ENCODE assay signal across 19 mouse cellular contexts in the genomic region with DNA sequence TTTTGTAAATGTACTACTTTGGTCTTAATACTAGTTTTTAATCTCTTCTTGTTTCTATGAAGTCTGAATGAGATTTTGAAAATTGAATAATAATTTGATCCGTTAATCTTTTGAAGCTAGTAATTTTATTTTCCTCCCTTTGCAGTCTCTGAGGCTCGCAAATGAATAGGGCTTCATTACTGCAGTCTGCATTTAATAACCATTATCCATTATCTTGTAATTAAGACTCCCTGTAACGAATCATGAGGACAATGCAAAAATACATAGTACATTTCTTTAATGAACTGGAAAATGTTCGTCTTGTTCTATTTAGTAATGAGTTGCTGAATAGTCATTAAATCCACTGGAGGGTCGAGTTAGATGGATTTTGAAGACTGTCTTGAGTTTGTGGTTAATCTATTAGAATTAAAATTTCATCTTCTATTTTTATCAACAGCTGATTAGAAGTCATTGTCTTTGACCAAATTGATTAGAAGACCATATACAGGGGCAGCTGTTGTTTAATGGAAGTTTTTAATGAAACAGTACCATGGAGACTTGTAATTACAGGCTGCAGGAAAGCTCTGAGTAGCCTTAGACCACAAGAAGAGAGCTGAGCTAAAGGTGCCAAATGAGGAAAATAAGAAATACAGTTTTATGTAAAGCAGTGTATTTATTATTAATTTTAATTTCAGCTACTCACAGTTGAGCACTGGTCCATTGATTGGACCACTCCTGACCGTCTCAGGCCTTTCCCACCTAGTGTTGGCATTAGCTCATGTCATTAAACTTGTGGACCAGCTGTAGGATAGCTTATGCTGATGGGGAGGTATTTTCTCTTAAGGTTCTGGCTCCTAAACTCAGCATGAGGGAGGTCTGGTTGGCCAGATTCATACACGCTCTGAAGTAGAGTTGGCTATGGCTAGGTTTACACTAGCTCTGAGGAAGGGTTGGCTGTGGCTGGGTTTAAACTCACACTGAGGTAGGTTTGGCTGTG.
DNase-seq lines count a peak whose midpoint lies in the region; ATAC-seq and TF ChIP-seq lines count a peak whose summit lies in the region.
"Had no signal": no experiment of that assay in that cellular context is flagged by ENCODE, and none has a peak within 500 bp of the region (broad histone marks: within the 10 kb centered on the region; RNA-seq: fewer than 3 reads in every experiment).

No protein-coding gene starts in this region.

- no peak for TF ChIP-seq POLR2A in bone marrow macrophage, adult 2 months (IDR thresholded peaks at IDR 0.05; ENCODE audit: borderline replicate concordance, low read depth, low read length)

- no peak overlapping the region for H3K4me3 ChIP-seq in heart, embryonic 12.5 days
- no peak overlapping the region for H3K4me3 ChIP-seq in bone marrow macrophage, adult 2 months (ENCODE audit: insufficient read depth, low read length)
- H3K4me3 ChIP-seq in limb, embryonic 13.5 days: no peak overlapping the region
- no peak overlapping the region for H3K4me3 ChIP-seq in midbrain, postnatal 0 days (ENCODE audit: low read depth, low read length)

- DNase-seq in heart, adult 11 months: peak; percentile 66
- DNase-seq in midbrain, postnatal 0 days (ENCODE audit: low spot score): peak; percentile 34
- DNase-seq in cerebellum, adult 18-20 months: no peak
- no peak for DNase-seq in adrenal gland, adult (ENCODE audit: inconsistent age in 2 of 2, low spot score in 1 of 2)
- DNase-seq in kidney, postnatal 36 days: no peak
- DNase-seq: adrenal gland, postnatal 25 days; cerebellum, adult 9-11 months; embryo, embryonic 11 days; heart, postnatal 4 days; lung, adult 2 months; lung, postnatal 36 days; right cerebral cortex, postnatal 25 days; thymus, postnatal 25 days had no signal

- TF ChIP-seq CTCF in bone marrow macrophage, adult 2 months (IDR thresholded peaks at IDR 0.05; ENCODE audit: low read depth, low read length): no peak
- TF ChIP-seq CTCF in midbrain, postnatal 0 days (IDR thresholded peaks at IDR 0.05): no peak

- no peaks in the 10 kb centered on the region for H3K36me3 ChIP-seq in heart, embryonic 12.5 days
- H3K36me3 ChIP-seq in limb, embryonic 13.5 days: no peaks in the 10 kb centered on the region
- H3K36me3 ChIP-seq in midbrain, postnatal 0 days (ENCODE audit: insufficient read depth, low read length): no peaks in the 10 kb centered on the region

- H3K27me3 ChIP-seq in heart, embryonic 12.5 days (replicated peaks): no peaks in the 10 kb centered on the region
- H3K27me3 ChIP-seq in limb, embryonic 13.5 days: no peaks in the 10 kb centered on the region
- H3K27me3 ChIP-seq in midbrain, postnatal 0 days (ENCODE audit: insufficient read depth, low read length): no peaks in the 10 kb centered on the region

- WGBS in heart, embryonic 12.5 days: 85% methylated on average over 7 of the region's 7 CpGs
- WGBS in limb, embryonic 13.5 days: 51% methylated on average over 7 of the region's 7 CpGs
- 71% methylated on average over 7 of the region's 7 CpGs for whole genome bisulfite sequencing in midbrain, postnatal 0 days

- H3K27ac ChIP-seq in heart, embryonic 12.5 days (ENCODE audit: poor library complexity, severe bottlenecking): no peak overlapping the region
- H3K27ac ChIP-seq in bone marrow macrophage, adult 2 months (ENCODE audit: insufficient read depth, low read depth, low read length): peak overlapping the region; percentile 72
- H3K27ac ChIP-seq in limb, embryonic 13.5 days: no peak overlapping the region
- H3K27ac ChIP-seq in midbrain, postnatal 0 days (ENCODE audit: low read depth, low read length): no peak overlapping the region
- H3K27ac ChIP-seq: stomach, postnatal 0 days had no signal

- H3K9ac ChIP-seq in heart, embryonic 12.5 days: no peak overlapping the region
- no peak overlapping the region for H3K9ac ChIP-seq in limb, embryonic 13.5 days
- H3K9ac ChIP-seq in midbrain, postnatal 0 days (replicated peaks; ENCODE audit: low read length, poor library complexity, severe bottlenecking): no peak overlapping the region

- no peak overlapping the region for H3K4me2 ChIP-seq in heart, embryonic 12.5 days
- no peak overlapping the region for H3K4me2 ChIP-seq in limb, embryonic 13.5 days (replicated peaks)
- no peak overlapping the region for H3K4me2 ChIP-seq in midbrain, postnatal 0 days (ENCODE audit: low read depth, low read length, poor library complexity, severe bottlenecking)

- ATAC-seq in heart, embryonic 12.5 days (ENCODE audit: insufficient number of reproducible peaks, low FRiP score): no peak
- ATAC-seq in limb, embryonic 13.5 days (ENCODE audit: low FRiP score, low read depth): peak; percentile 18; the same call in 1 of the 2 replicates
- ATAC-seq in midbrain, postnatal 0 days (ENCODE audit: low FRiP score): no peak
- ATAC-seq: forebrain, embryonic 16.5 days; intestine, postnatal 0 days had no signal

- H3K9me3 ChIP-seq in heart, embryonic 12.5 days (replicated peaks): no peaks in the 10 kb centered on the region
- H3K9me3 ChIP-seq in limb, embryonic 13.5 days: no peaks in the 10 kb centered on the region
- H3K9me3 ChIP-seq in midbrain, postnatal 0 days (ENCODE audit: low read length): no peaks in the 10 kb centered on the region

- 0 out of 2 replicates have a peak, but pooled peaks cover 2% of the 10 kb centered on the region for H3K4me1 ChIP-seq in heart, embryonic 12.5 days (replicated peaks)
- H3K4me1 ChIP-seq in bone marrow macrophage, adult 2 months (ENCODE audit: control insufficient read depth, insufficient read depth, low read length): peaks cover 18% of the 10 kb centered on the region
- 0 out of 2 replicates have a peak, but pooled peaks cover 5% of the 10 kb centered on the region for H3K4me1 ChIP-seq in limb, embryonic 13.5 days
- H3K4me1 ChIP-seq in midbrain, postnatal 0 days (ENCODE audit: insufficient read depth, low read length): no peaks in the 10 kb centered on the region

Comparison
In these comparisons a context has a peak if more than half of its experiments do, and no peak if none do; other contexts are left out.
1. DNase-seq: peak in heart, adult 11 months (single experiment) and midbrain, postnatal 0 days (single experiment); none in cerebellum, adult 18-20 months (0 of 2), adrenal gland, adult (0 of 2) and kidney, postnatal 36 days (0 of 2).